Mouse (Mus musculus) stomach, embryonic 16.5 days (tissue): ENCODE measurements around the gene Trim31. TPM values are rescaled to one million over a fixed set of nuclear protein-coding genes. Genes with fewer than 3 reads are reported as not detected.

ENCODE experiments used
- ATAC-seq: fragments of 200-750 bp; cut with Nextera tagmentation; 2 replicates; pipeline ENCODE4 v1.8.0; 2017; ENCODE audit warnings: moderate number of reproducible peaks, moderate TSS enrichment; ENCODE audit not compliant: insufficient read depth, low FRiP score
- H3K27ac ChIP-seq: fragments of 300-500 bp; sonication (generic); 2 replicates; pipeline ENCODE4 v1.5.1; 2014; ENCODE audit warnings: low read length
- H3K27me3 ChIP-seq: fragments of 300-500 bp; sonication (generic); 2 replicates; pipeline ENCODE4 v1.6.1; 2014; ENCODE audit warnings: low read length, control low read depth, mixed read lengths; ENCODE audit not compliant: control insufficient read depth, insufficient read depth
- H3K36me3 ChIP-seq: fragments of 300-500 bp; sonication (generic); 2 replicates; pipeline ENCODE4 v1.6.1; 2014; ENCODE audit warnings: low read length; ENCODE audit not compliant: control insufficient read depth, insufficient read depth
- H3K4me1 ChIP-seq: fragments of 300-500 bp; sonication (generic); 2 replicates; pipeline ENCODE4 v1.6.1; 2014; ENCODE audit warnings: low read length, control low read depth, mixed read lengths; ENCODE audit not compliant: control insufficient read depth, insufficient read depth
- H3K4me2 ChIP-seq: fragments of 300-500 bp; sonication (generic); 2 replicates; pipeline ENCODE4 v1.6.1; 2014; ENCODE audit warnings: low read depth, low read length, mixed read lengths
- H3K4me3 ChIP-seq: fragments of 300-500 bp; sonication (generic); replicated peaks from 2 replicates; pipeline ENCODE4 v1.5.1; 2014; ENCODE audit warnings: mild to moderate bottlenecking, low read length
- H3K9ac ChIP-seq: fragments of 300-500 bp; sonication (generic); 2 replicates; pipeline ENCODE4 v1.6.1; 2014; ENCODE audit warnings: low read length
- H3K9me3 ChIP-seq: fragments of 300-500 bp; sonication (generic); replicated peaks from 2 replicates; pipeline ENCODE4 v1.6.1; 2016; ENCODE audit warnings: low read length, control low read depth; ENCODE audit not compliant: control insufficient read depth
- WGBS: fragments of 180-500 bp; shearing (Covaris S2); extraction: QIAGEN DNeasy Blood & Tissue Kit; methylation state at CpG from one replicate; pipeline ENCODE4 v1.1.7; 2014; 5-methylcytosine and 5-hydroxymethylcytosine counted together
- polyA plus RNA-seq: library from polyadenylated mRNA; unstranded; fragments of >200 nt; fragmentation: Nextera tagmentation; extraction: Ambion mirVana; gene quantifications from 2 replicates; pipeline ENCODE4 v1.2.1, GENCODE M21; 2015

The Trim31 gene
- polyA plus RNA-seq, 1 experiment from 2014 or later: 6.3 TPM

DNA sequence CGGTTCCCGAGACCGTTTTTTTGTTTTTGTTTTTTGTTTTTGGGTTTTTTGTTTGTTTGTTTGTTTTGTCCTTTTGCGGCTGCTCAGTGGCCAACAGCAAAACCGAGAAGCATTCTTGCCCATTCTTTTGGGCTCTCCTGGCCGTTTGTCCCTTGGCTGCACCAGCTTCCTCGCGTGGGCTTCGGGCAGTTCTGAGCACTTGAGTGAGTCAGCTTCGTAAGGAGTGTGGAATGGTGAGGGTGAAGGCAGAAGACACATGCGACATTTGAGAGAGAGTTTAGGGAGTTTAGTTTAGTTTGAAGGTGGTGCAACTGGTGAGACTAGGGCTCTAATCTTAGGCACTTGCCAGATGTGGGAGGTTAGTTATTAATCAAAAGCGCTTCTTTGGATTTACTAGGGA, 61.0 kb downstream of the Trim31 start:
- WGBS: 9% methylated on average over 12 of the region's 12 CpGs
- Histone ChIP-seq H3K36me3 (no peaks in the 10 kb centered on the region), H3K9ac (peak overlapping the region; percentile 88), H3K4me3 (peak overlapping the region; percentile 73), H3K27me3 (no peaks in the 10 kb centered on the region), H3K9me3 (no peaks in the 10 kb centered on the region), H3K4me1 (peaks cover 11% of the 10 kb centered on the region), H3K27ac (peak overlapping the region; percentile 87), H3K4me2 (peak overlapping the region; percentile 90)
- no peak for ATAC-seq

Other genes starting within 250 kb of the Trim31 start
- not detected in 2 replicates for gene H2-M1, start 225.9 kb upstream of the Trim31 start, polyA plus RNA-seq
- not detected in 2 replicates for gene H2-M10.5, start 125.2 kb upstream of the Trim31 start, polyA plus RNA-seq
- not detected in 2 replicates for gene H2-M10.6, start 85.9 kb upstream of the Trim31 start, polyA plus RNA-seq
- gene Trim26, start 61.0 kb upstream of the Trim31 start, polyA plus RNA-seq: 39.9 and 41.3 TPM in 2 replicates
- 0.83 and 1.2 TPM in 2 replicates for gene Trim15, start 30.9 kb upstream of the Trim31 start, polyA plus RNA-seq
- gene Trim10, start 28.5 kb upstream of the Trim31 start, polyA plus RNA-seq: 12.0 and 12.4 TPM in 2 replicates
- gene Trim40, start 8.0 kb upstream of the Trim31 start, polyA plus RNA-seq: 0.08 and 0.10 TPM in 2 replicates
- gene Rnf39, start 44.8 kb downstream of the Trim31 start, polyA plus RNA-seq: 3.4 and 5.9 TPM in 2 replicates
- gene Ppp1r11, start 53.6 kb downstream of the Trim31 start, polyA plus RNA-seq: 97.4 and 109 TPM in 2 replicates
- gene Znrd1, start 60.4 kb downstream of the Trim31 start, polyA plus RNA-seq: 70.3 and 79.7 TPM in 2 replicates
- gene Znrd1as, start 60.5 kb downstream of the Trim31 start, polyA plus RNA-seq: 4.2 and 5.6 TPM in 2 replicates
- not detected in 2 replicates for gene 2410137M14Rik, start 83.1 kb downstream of the Trim31 start, polyA plus RNA-seq
- gene H2-M5, start 91.4 kb downstream of the Trim31 start, polyA plus RNA-seq: 0.35 and 0.43 TPM in 2 replicates
- 40.9 and 50.3 TPM in 2 replicates for gene Zfp57, start 103.0 kb downstream of the Trim31 start, polyA plus RNA-seq
- 0.21 TPM in 1 of 2 replicates, not detected in the other for gene Mog, start 125.3 kb downstream of the Trim31 start, polyA plus RNA-seq
- gene Gabbr1, start 147.8 kb downstream of the Trim31 start, polyA plus RNA-seq: 7.2 and 7.5 TPM in 2 replicates
- gene Olfr90, start 190.4 kb downstream of the Trim31 start, polyA plus RNA-seq: not detected in 2 replicates
- gene Olfr91, start 200.2 kb downstream of the Trim31 start, polyA plus RNA-seq: not detected in 2 replicates
- gene Olfr92, start 222.0 kb downstream of the Trim31 start, polyA plus RNA-seq: not detected in 2 replicates